Mouse (Mus musculus): ENCODE measurements around the gene Cad.

Cad gene

DNA sequence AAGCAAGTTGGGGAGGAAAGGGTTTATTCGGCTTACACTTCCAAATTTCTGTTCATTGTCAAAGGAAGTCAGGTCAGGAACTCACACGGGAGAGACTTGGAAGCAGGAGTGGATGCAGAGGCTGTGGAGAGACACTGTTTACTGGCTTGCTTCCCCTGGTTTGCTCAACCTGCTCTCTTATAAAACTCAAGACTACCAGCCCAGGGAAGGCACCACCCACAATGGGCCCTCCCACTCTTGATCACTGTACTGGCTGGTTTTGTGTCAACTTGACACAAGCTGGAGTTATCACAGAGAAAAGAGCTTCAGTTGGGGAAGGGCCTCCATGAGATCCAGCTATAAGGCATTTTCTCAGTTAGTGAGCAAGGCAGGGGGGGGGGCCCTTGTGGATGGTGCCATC, 16.5 kb downstream of the Cad start:
- DNase-seq (ENCODE audit: low read depth, low spot score): no peak

DNA sequence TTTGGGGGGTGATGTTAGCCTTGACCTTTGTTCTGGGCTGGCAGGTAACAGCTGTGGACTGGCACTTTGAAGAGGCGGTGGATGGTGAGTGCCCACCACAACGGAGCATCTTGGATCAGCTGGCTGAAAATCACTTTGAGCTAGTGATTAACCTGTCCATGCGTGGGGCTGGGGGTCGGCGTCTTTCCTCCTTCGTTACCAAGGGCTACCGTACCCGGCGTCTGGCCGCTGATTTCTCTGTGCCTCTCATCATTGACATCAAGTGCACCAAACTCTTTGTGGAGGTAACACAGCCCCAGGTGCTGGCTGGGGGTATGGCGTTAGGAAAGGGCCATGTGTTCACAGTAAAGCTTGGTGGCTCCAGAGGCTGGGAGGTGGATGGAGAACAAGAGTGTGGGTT, 17.2 kb downstream of the Cad start:
- no peak for DNase-seq (ENCODE audit: low read depth, low spot score)

GRCm38 (mm10) chr5:31073176-31073575, 18.6 kb downstream of the Cad start:
- DNase-seq (ENCODE audit: low read depth, low spot score): no peak

DNA sequence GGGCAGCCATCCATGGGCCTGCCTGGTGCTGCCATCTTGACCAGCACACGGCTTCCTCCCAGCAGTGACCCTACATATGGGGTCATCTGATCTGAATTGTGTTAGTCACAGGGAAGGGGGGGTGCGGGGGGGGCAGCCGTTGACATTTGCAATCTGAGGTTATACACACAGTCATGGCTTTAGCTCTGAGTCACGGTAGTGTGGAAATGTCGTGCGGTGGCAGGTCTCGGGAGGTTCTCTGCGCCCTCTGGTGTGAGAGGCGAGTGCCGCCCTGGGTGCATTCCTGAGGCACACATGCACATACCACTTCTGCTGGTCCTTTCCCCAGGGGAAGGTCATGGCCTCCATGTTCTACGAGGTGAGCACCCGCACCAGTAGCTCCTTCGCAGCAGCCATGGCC, 21.8 kb downstream of the Cad start:
- no peak for DNase-seq (ENCODE audit: low read depth, low spot score)

DNA sequence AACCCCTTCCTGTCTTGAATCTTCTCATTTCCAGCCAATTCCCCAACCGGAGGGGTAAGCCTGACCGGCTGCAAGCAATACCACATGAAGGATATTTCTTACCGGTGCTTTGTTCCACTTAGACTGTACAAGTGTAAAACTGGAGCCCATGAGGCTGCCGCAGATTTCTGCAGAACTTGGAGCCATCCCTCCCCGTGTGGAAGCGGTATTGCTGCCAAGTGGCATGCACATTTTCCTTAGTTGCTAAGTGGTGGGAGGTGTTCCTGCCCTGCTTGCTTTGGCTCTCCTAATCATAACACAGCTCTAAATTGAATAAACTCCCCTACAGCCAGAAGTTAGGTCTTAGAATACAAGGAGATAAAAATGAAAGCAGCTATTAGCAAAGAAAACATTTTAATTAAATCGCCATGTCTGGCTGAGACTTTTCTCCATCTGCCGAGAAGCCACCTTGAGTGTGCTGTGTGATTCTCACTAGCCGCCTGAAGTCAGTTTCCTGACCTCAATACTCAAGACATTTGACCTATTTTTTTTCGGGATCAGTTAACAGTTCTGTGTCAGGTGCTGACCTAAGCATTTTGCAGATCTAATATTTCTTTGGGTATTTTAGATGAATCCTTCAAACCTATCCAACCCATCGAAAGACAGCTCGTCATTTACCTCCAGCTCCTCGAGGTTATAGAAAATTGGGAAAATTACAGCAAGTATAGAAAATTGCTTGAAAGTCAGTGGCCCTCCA, 25.6 kb downstream of the Cad start:
- DNase-seq (ENCODE audit: low read depth, low spot score): no peak

- DNase-seq (ENCODE audit: low read depth, low spot score): no peak
Measured at GRCm38 (mm10) chr5:31080795-31081164, 26.2 kb downstream of the Cad start.

DNA sequence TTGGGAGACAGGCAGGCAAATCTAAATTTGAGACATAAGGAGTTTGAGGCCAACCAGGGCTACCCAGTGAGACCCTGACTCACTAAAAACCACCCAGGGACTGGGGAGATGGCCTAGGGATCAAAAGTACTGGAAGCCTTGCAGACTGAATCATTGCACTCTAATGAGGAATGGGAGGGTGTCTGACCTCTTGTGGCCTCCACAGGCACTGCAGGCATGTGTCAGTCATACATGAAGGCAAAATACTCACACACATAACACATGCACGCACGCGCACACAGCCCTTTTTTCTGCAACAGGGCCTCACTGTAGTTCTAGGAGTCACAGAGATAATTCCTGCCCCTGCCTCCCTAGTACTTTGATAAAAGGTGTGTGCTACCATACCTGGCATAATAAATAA, 26.8 kb downstream of the Cad start:
- DNase-seq (ENCODE audit: low read depth, low spot score): no peak

DNA sequence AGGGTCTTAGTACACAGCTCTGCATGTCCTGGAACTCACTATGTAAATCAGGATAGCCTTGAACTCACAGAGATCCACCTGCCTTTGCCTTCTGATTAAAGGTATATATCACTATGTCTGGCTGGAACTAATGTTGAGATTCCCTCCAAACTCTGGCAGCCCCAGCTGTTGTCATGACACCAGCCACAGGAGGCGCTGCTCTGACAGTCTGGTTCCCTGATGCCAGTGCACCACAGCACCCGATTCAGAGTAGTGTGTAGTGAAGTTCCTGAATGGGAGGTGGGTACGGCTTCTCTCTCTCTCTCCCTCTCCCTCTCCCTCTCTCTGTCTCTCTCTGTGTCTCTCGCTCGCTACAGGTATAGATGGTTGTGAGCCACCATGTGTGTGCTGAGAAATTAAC, 27.8 kb downstream of the Cad start:
- no peak for DNase-seq (ENCODE audit: low read depth, low spot score)

- DNase-seq (ENCODE audit: low read depth, low spot score): no peak
Measured at GRCm38 (mm10) chr5:31082935-31083625, 28.5 kb downstream of the Cad start.

DNA sequence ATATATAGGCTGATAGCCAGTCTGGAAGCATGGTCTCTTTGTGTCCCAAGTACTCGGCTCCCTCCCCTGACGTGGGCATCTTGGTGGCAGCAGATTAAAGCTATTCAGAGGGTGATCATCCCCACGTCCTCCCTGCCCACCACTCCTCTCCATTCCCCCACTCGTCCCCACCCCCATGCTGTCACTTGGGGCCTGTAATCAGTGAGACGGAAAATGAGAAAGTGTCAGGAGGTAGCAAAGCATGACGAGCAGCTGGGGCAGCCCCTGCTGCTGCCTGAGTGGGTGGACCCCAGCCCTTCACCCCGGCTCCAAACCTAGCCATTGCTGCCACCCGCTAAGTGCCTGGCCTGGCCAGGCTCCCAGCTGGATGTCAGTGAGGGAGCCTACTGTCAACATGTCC, 29.4 kb downstream of the Cad start:
- no peak for DNase-seq (ENCODE audit: low read depth, low spot score)

GRCm38 (mm10) chr5:31086606-31087005, 32.0 kb downstream of the Cad start:
- DNase-seq (ENCODE audit: low read depth, low spot score): no peak

DNA sequence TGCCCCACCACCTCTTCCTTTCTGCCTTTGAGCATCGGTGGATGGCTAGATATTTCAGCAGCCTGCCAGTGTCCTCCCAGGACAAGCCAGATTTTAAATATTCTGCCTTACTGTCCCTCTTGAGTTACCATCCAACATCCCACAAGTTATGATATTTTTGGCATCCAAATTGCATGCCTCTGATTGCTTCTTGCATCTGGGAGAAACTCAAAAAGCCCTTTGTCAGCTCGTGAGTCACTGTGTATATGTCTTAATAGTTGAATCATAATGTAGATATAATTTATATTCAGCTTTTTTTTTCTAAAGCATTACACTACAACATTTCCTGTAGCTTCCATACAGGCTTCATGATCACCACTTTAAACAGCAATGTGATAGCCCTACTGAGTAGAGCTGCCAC, 32.6 kb downstream of the Cad start:
- no peak for DNase-seq (ENCODE audit: low read depth, low spot score)

GRCm38 (mm10) chr5:31092231-31092975, 37.8 kb downstream of the Cad start:
- no peak for DNase-seq (ENCODE audit: low read depth, low spot score)

DNA sequence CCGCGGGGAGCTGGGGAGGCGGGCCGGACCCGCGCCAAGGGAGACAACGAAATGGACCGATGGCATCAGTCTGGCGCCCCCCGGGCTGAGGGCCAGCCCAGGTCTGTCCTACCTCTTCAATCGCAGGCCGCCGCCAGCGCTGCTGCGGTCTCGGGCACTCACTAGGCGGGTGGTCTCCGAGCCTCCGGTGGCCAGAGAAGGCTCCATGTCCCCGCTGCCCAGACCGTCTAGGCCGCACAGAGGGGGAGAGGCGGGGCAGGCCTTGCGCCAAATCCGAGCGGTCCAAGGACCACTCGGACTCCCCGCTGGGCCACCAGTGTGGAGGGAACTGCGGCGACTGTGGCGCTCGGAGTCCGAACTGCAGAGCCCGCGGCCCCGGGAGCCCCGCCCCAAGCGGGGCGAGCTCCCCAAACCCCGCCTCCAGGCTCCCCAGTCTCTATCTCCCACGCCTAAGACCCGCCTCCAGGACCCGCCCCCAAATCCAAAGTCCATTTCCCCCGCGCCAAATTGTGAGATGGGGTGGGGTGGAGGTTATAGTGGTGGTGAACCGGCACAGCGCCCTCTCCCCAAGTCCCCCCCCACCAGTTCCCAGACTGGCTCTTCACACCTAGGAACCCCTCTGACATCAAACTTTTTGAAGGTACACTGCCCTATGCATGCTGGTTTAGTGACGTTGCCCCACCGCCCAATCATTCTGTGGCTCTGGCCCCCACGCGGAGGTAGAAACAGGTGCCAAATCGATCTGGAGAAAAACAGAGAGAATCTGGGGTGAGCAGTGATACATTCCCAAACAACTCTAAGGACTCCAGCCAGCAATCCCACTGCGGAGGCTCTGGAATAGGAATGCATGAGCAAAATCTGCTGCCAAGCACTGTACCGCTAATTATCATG, 38.8 kb downstream of the Cad start:
- DNase-seq (ENCODE audit: low read depth, low spot score): no peak

GRCm38 (mm10) chr5:31094100-31094798, 39.7 kb downstream of the Cad start:
- no peak for DNase-seq (ENCODE audit: low read depth, low spot score)

DNA sequence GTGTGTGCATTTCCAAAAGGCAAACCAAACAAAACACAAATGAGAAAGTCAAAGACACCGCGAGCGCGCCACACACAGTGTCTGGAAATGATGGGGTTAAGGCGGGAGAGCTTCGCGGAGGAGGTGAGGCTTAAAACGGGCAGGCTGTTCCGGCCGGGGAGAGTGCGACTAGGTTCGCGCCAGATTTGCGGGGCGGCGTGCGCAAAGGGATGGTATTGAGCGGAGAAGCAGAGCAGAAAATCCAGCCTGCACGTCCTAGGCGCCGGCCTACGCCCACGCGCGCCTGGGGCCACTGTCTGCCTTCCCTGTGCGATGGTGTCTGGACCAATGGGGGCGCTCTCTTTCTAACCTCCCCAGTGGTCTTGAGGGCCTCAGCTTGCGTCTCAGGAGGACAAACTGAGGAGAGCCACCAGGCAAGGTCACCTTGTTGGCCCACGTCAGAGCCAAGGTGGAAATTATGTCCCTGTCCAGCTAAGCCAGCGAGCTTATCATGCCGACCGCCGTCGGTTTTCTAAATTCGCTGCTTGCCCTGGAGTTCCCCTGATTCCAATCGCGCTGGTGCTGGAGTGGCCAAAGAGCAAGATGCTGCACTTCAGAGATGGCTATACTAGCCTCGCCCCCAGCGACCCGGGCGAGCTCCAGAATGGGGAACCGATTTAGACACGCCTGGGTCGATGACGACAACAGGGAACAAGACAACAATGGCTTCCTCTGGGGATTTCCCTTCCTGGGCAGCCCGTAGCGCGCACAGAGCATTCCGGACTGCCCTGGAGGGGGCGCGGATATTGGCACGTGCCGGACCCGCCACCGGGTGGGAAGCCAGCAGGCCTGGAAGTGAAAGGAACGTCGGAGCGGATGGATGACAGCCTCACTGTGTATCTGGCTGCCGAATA, 40.5 kb downstream of the Cad start:
- no peak for DNase-seq (ENCODE audit: low read depth, low spot score)

GRCm38 (mm10) chr5:31095711-31096480, 41.3 kb downstream of the Cad start:
- no peak for DNase-seq (ENCODE audit: low read depth, low spot score)

- no peak for DNase-seq (ENCODE audit: low read depth, low spot score)
Measured at GRCm38 (mm10) chr5:31105814-31106335, 51.3 kb downstream of the Cad start, which contains the start of gene Dnajc5g. Dnajc5g (plus strand) TSS chr5:31106285.

DNA sequence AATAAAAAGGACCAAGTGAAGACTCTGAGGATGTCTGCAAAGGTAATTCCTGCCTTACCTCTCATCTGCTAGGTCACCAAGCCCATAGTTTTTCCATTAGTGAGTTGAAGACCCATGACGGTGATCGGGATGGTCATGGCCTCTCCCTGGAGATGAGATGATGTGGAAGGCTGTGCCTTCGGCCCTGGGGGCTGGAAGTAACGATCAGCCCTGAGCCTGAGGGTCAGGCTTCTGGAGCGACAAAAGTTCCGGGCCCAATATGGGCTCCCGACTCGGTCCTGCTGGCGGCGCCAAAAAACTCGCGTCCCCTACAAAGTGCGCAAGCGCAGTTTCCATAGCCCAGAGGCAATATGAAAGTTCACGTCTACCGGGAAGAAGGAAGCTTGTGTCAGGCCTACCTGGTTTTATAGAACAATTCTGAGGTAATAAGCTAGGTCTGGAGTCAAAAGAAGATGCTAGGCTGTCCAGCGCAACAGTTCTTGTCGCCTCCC, 53.5 kb downstream of the Cad start, which contains the start of gene Slc30a3:
Slc30a3 (minus strand) TSS at position 238 of the 491 bp plus-strand sequence.
- DNase-seq (ENCODE audit: low read depth, low spot score): no peak
